Mouse (Mus musculus): ENCODE results near the gene Eps15l1.

DNA sequence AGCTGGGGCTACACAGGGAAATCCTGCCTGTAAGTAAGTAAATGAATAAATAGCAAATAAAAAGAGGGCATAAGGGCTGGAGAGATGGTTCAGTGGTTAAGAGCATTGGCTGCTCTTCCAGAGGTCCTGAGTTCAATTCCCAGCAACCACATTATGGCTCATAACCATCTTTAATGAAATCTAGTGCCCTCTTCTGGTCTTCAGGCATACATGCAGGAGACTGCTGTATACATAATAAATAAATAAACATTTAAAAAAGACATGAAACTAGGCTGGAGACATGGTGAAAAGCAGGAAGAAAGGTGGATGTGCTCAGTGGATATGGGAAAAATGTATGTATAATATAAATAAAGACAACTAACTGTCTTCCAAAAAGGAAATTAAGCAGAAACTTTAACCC lies 128.0 kb downstream of the Eps15l1 start:
- TF ChIP-seq CTCF (IDR thresholded peaks at IDR 0.05; ENCODE audit: low read depth, low read length), result no peak
- TF ChIP-seq POLR2A (IDR thresholded peaks at IDR 0.05; ENCODE audit: extremely low read depth, insufficient read depth, low read length), result no peak
